Mouse (Mus musculus): Measurements from ENCODE around the gene Ears2. TPM values are rescaled to one million over a fixed set of nuclear protein-coding genes. Genes with fewer than 3 reads are reported as not detected.
"Not testable (repeated sequence)": the region's sequence is repeated elsewhere in the genome, so short reads cannot be mapped to it uniquely, and the experiment has no call there.

Gene Ears2
- 9.8 and 13.0 TPM in 2 replicates for total RNA-seq (2014; rRNA removed)
- 13.3 and 15.2 TPM in 2 replicates for polyA plus RNA-seq (2012; rRNA removed)

GRCm38 (mm10) chr7:122066945-122067516 is at the start of gene Ears2, which contains the start of gene Ubfd1:
Gene Ears2 (minus strand): TSS chr7:122067263.
Gene Ubfd1 (plus strand): TSS chr7:122067175.
- peak; percentile 92 for DNase-seq (ENCODE audit: extremely low read depth, low read depth, low spot score)
- 0% methylated on average over 60 of the region's 60 CpGs for WGBS

GRCm38 (mm10) chr7:122108206-122108605 is 41.1 kb upstream of the Ears2 start:
- Histone ChIP-seq H3K27ac (replicated peaks; ENCODE audit: insufficient read depth, low read depth, low read length) (no peak overlapping the region), H3K27me3 (ENCODE audit: control insufficient read depth, insufficient read depth, low read length) (no peaks in the 10 kb centered on the region), H3K4me1 (ENCODE audit: control insufficient read depth, insufficient read depth, low read length) (no peaks in the 10 kb centered on the region), H3K4me3 (ENCODE audit: insufficient read depth, low read depth, low read length) (no peak overlapping the region), H3K36me3 (ENCODE audit: control insufficient read depth, insufficient read depth, low read length) (no peaks in the 10 kb centered on the region), H3K79me2 (ENCODE audit: control insufficient read depth, insufficient read depth, low read length) (no peaks in the 10 kb centered on the region), H3K9ac (ENCODE audit: low read depth, low read length) (no peak overlapping the region)
- no peak for DNase-seq (ENCODE audit: extremely low read depth, low read depth, low spot score)
- no peak for TF ChIP-seq POLR2A (IDR thresholded peaks at IDR 0.05; ENCODE audit: extremely low read depth, insufficient read depth, low read length)
- no peak for TF ChIP-seq CTCF (IDR thresholded peaks at IDR 0.05; ENCODE audit: low read depth, low read length)
- 85% methylated on average over 6 of the region's 6 CpGs for WGBS

More at GRCm38 (mm10) chr7:122066945-122067516, at the start of gene Ears2, which contains the start of gene Ubfd1:
- Histone ChIP-seq H3K4me3 (ENCODE audit: insufficient read depth, low read depth, low read length) (peak within 1 kb of the TSS; percentile 80), H3K36me3 (ENCODE audit: control insufficient read depth, insufficient read depth, low read length) (peaks cover 17% of the 10 kb centered on the region), H3K79me2 (ENCODE audit: control insufficient read depth, insufficient read depth, low read length) (peaks cover 16% of the 10 kb centered on the region; the same call in 1 of the 2 replicates), H3K27ac (replicated peaks; ENCODE audit: insufficient read depth, low read depth, low read length) (peak within 1 kb of the TSS; percentile 84), H3K27me3 (ENCODE audit: control insufficient read depth, insufficient read depth, low read length) (no peaks in the 10 kb centered on the region), H3K9ac (ENCODE audit: low read depth, low read length) (peak within 1 kb of the TSS; percentile 96), H3K4me1 (ENCODE audit: control insufficient read depth, insufficient read depth, low read length) (peaks cover 12% of the 10 kb centered on the region)
- peak; percentile 23; the same call in 1 of the 2 replicates for TF ChIP-seq POLR2A (IDR thresholded peaks at IDR 0.05; ENCODE audit: extremely low read depth, insufficient read depth, low read length)
- TF ChIP-seq CTCF (IDR thresholded peaks at IDR 0.05; ENCODE audit: low read depth, low read length), result no peak

- Histone ChIP-seq H3K36me3 (ENCODE audit: control insufficient read depth, insufficient read depth, low read length) (peaks cover 14% of the 10 kb centered on the region), H3K9ac (ENCODE audit: low read depth, low read length) (peak within 1 kb of the TSS; percentile 79), H3K4me1 (ENCODE audit: control insufficient read depth, insufficient read depth, low read length) (peaks cover 16% of the 10 kb centered on the region), H3K27me3 (ENCODE audit: control insufficient read depth, insufficient read depth, low read length) (no peaks in the 10 kb centered on the region), H3K79me2 (ENCODE audit: control insufficient read depth, insufficient read depth, low read length) (peaks cover 26% of the 10 kb centered on the region), H3K4me3 (ENCODE audit: insufficient read depth, low read depth, low read length) (peak within 1 kb of the TSS; percentile 90), H3K27ac (replicated peaks; ENCODE audit: insufficient read depth, low read depth, low read length) (peak within 1 kb of the TSS; percentile 80)
- TF ChIP-seq CTCF (IDR thresholded peaks at IDR 0.05; ENCODE audit: low read depth, low read length) (peak; percentile 83), POLR2A (IDR thresholded peaks at IDR 0.05; ENCODE audit: extremely low read depth, insufficient read depth, low read length) (no peak)
- DNase-seq (ENCODE audit: extremely low read depth, low read depth, low spot score), result peak; percentile 76
- under 1% methylated on average over 37 of the region's 43 CpGs for WGBS
Observed at GRCm38 (mm10) chr7:122101747-122102244, 34.7 kb upstream of the Ears2 start, which contains the start of gene Ndufab1. Gene Ndufab1 (minus strand): TSS chr7:122101886.

- WGBS, result 1% methylated on average over 25 of the region's 28 CpGs
- H3K36me3 ChIP-seq (ENCODE audit: control insufficient read depth, insufficient read depth, low read length), result peaks cover 19% of the 10 kb centered on the region
- peak; percentile 46 for DNase-seq (ENCODE audit: extremely low read depth, low read depth, low spot score)
- peaks cover 26% of the 10 kb centered on the region for H3K79me2 ChIP-seq (ENCODE audit: control insufficient read depth, insufficient read depth, low read length)
- H3K9ac ChIP-seq (ENCODE audit: low read depth, low read length), result peak overlapping the region; percentile 79
- peak overlapping the region; percentile 90 for H3K4me3 ChIP-seq (ENCODE audit: insufficient read depth, low read depth, low read length)
- peaks cover 16% of the 10 kb centered on the region for H3K4me1 ChIP-seq (ENCODE audit: control insufficient read depth, insufficient read depth, low read length)
- H3K27me3 ChIP-seq (ENCODE audit: control insufficient read depth, insufficient read depth, low read length), result not testable (repeated sequence)
- H3K27ac ChIP-seq (replicated peaks; ENCODE audit: insufficient read depth, low read depth, low read length), result peak overlapping the region; percentile 80
Observed at GRCm38 (mm10) chr7:122101014-122101746, 34.1 kb upstream of the Ears2 start.

GRCm38 (mm10) chr7:122099222-122099621 is 32.2 kb upstream of the Ears2 start:
- H3K27ac ChIP-seq (replicated peaks; ENCODE audit: insufficient read depth, low read depth, low read length), result no peak overlapping the region
- TF ChIP-seq POLR2A (IDR thresholded peaks at IDR 0.05; ENCODE audit: extremely low read depth, insufficient read depth, low read length), result no peak
- peak; percentile 69 for TF ChIP-seq CTCF (IDR thresholded peaks at IDR 0.05; ENCODE audit: low read depth, low read length)
- peaks cover 38% of the 10 kb centered on the region for H3K36me3 ChIP-seq (ENCODE audit: control insufficient read depth, insufficient read depth, low read length)
- no peak overlapping the region for H3K9ac ChIP-seq (ENCODE audit: low read depth, low read length)
- 44% methylated on average over 4 of the region's 4 CpGs for whole genome bisulfite sequencing
- DNase-seq (ENCODE audit: extremely low read depth, low read depth, low spot score), result peak; percentile 63
- H3K4me1 ChIP-seq (ENCODE audit: control insufficient read depth, insufficient read depth, low read length), result peaks cover 16% of the 10 kb centered on the region
- no peaks in the 10 kb centered on the region for H3K27me3 ChIP-seq (ENCODE audit: control insufficient read depth, insufficient read depth, low read length)
- H3K4me3 ChIP-seq (ENCODE audit: insufficient read depth, low read depth, low read length), result no peak overlapping the region
- H3K79me2 ChIP-seq (ENCODE audit: control insufficient read depth, insufficient read depth, low read length), result peaks cover 26% of the 10 kb centered on the region

All from liver, adult 2 months (tissue).